In the genomic region with DNA sequence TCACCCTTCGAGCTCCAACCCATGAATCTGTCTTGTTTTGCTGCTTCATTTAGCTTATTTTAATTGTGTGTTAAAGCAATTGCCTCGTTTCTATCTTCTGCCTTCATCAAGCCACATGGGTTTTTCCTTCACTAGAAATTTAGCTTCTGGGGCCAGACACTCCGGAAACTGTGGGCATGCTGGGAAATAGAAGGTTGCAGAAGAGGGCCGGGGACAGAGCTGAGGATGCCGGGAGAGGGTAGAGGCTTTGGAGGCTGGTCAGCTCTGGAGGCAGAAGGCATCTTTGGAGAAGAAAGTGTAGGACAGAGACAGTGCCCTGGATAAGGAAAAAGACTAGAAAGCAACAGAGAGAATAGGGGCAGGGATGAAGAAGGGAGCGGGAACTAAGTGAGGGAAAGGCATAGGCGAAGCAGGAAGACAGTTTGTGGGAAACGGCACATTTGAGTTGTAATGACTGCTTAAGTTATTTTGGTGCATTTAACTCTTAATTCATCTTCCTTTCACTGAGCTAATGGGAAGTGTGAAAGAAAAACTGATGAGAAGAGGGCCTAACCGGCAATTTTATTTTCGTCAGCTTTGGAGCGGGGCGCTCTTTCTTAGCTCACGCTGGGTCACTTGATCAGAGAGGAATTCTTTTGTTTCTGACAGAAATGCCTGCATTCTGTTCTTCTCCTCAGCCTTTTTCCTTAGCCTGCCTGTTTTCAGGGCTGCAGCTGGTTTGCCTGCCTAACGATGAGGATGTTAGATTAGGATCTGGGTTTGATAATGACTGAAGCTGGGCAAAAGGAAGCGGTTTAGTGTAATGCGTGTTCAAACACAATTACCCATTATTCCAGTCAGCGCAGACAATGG, we compare ENCODE assay signal across 15 mouse cellular contexts. TPM values are rescaled to one million over a fixed set of nuclear protein-coding genes. Genes with fewer than 3 reads are reported as not detected.
DNase-seq lines count a peak whose midpoint lies in the region; ATAC-seq lines count a peak whose summit lies in the region.
"Had no signal": no experiment of that assay in that cellular context is flagged by ENCODE, and none has a peak within 500 bp of the region (broad histone marks: within the 10 kb centered on the region; RNA-seq: fewer than 3 reads in every experiment).

No protein-coding gene starts in this region.

- ATAC-seq in midbrain, embryonic 15.5 days (replicated peaks), result no peak
- ATAC-seq in forebrain, embryonic 14.5 days, result peak; percentile 80
- ATAC-seq in midbrain, embryonic 11.5 days (ENCODE audit: low FRiP score), result peak; percentile 34; the same call in 1 of the 2 replicates

- DNase-seq in midbrain, embryonic 10.5 days (ENCODE audit: low spot score), result peak; percentile 16
- DNase-seq in forebrain, embryonic 14.5 days (ENCODE audit: low spot score), result peak; percentile 77
- peak; percentile 90 for DNase-seq in midbrain, embryonic 11.5 days (ENCODE audit: low spot score, missing footprints)
- DNase-seq in retina, embryonic 14.5 days (ENCODE audit: low spot score), result peak; percentile 43
- no peak for DNase-seq in left cerebral cortex, postnatal 14 days (ENCODE audit: low spot score in 2 of 2)
- no peak for DNase-seq in adrenal gland, postnatal 4 days (ENCODE audit: low spot score in 2 of 2)
- DNase-seq in natural killer cell, adult 2 months (ENCODE audit: low spot score in 2 of 2), result no peak
- DNase-seq: adrenal gland, adult 8-10 months; B cell, adult 2 months; thymus, adult 18-20 months had no signal

- H3K4me3 ChIP-seq in midbrain, embryonic 10.5 days, result no peak overlapping the region
- H3K4me3 ChIP-seq in midbrain, embryonic 15.5 days, result no peak overlapping the region
- H3K4me3 ChIP-seq in forebrain, embryonic 14.5 days (ENCODE audit: low read depth, low read length), result no peak overlapping the region
- no peak overlapping the region for H3K4me3 ChIP-seq in midbrain, embryonic 11.5 days (ENCODE audit: low read depth, low read length)
- H3K4me3 ChIP-seq: embryonic facial prominence, embryonic 15.5 days; limb, embryonic 15.5 days had no signal

- no peaks in the 10 kb centered on the region for H3K36me3 ChIP-seq in midbrain, embryonic 10.5 days
- no peaks in the 10 kb centered on the region for H3K36me3 ChIP-seq in midbrain, embryonic 15.5 days (replicated peaks)
- no peaks in the 10 kb centered on the region for H3K36me3 ChIP-seq in forebrain, embryonic 14.5 days (ENCODE audit: control insufficient read depth, insufficient read depth, low read length)
- H3K36me3 ChIP-seq in midbrain, embryonic 11.5 days (ENCODE audit: control insufficient read depth, insufficient read depth, low read length), result no peaks in the 10 kb centered on the region
- H3K36me3 ChIP-seq: embryonic facial prominence, embryonic 15.5 days; limb, embryonic 15.5 days had no signal

- no peaks in the 10 kb centered on the region for H3K9me3 ChIP-seq in midbrain, embryonic 10.5 days (replicated peaks)
- H3K9me3 ChIP-seq in midbrain, embryonic 15.5 days, result no peaks in the 10 kb centered on the region
- H3K9me3 ChIP-seq in forebrain, embryonic 14.5 days (replicated peaks; ENCODE audit: control insufficient read depth, low read length), result no peaks in the 10 kb centered on the region
- H3K9me3 ChIP-seq in midbrain, embryonic 11.5 days (ENCODE audit: control insufficient read depth, low read length), result no peaks in the 10 kb centered on the region
- H3K9me3 ChIP-seq: embryonic facial prominence, embryonic 15.5 days; limb, embryonic 15.5 days had no signal

- H3K4me2 ChIP-seq in midbrain, embryonic 15.5 days, result no peak overlapping the region
- peak overlapping the region; percentile 6; the same call in 1 of the 2 replicates for H3K4me2 ChIP-seq in forebrain, embryonic 14.5 days (ENCODE audit: low read length)
- H3K4me2 ChIP-seq in midbrain, embryonic 11.5 days, result peak overlapping the region; percentile 7; the same call in 1 of the 2 replicates
- H3K4me2 ChIP-seq: embryonic facial prominence, embryonic 15.5 days; limb, embryonic 15.5 days had no signal

- H3K27ac ChIP-seq in midbrain, embryonic 10.5 days (replicated peaks), result peak overlapping the region; percentile 65
- no peak overlapping the region for H3K27ac ChIP-seq in midbrain, embryonic 15.5 days
- peak overlapping the region; percentile 16; the same call in 1 of the 2 replicates for H3K27ac ChIP-seq in forebrain, embryonic 14.5 days (ENCODE audit: low read depth, low read length)
- H3K27ac ChIP-seq in midbrain, embryonic 11.5 days (ENCODE audit: low read depth, low read length), result no peak overlapping the region
- H3K27ac ChIP-seq: embryonic facial prominence, embryonic 15.5 days; limb, embryonic 15.5 days had no signal

- H3K4me1 ChIP-seq in midbrain, embryonic 10.5 days, result peaks cover 18% of the 10 kb centered on the region
- H3K4me1 ChIP-seq in midbrain, embryonic 15.5 days, result no peaks in the 10 kb centered on the region
- peaks cover 10% of the 10 kb centered on the region; the same call in 1 of the 2 replicates for H3K4me1 ChIP-seq in forebrain, embryonic 14.5 days (ENCODE audit: control insufficient read depth, insufficient read depth, low read length)
- peaks cover 7% of the 10 kb centered on the region for H3K4me1 ChIP-seq in midbrain, embryonic 11.5 days (ENCODE audit: control insufficient read depth, insufficient read depth, low read length)
- H3K4me1 ChIP-seq: limb, embryonic 15.5 days had no signal

- intact Hi-C loops in left cerebral cortex, postnatal 14 days (cut with DNase I), result no loop called here

- peaks cover 39% of the 10 kb centered on the region for H3K27me3 ChIP-seq in midbrain, embryonic 10.5 days (ENCODE audit: low read depth, poor library complexity, severe bottlenecking)
- H3K27me3 ChIP-seq in midbrain, embryonic 15.5 days (replicated peaks), result 0 out of 2 replicates have a peak, but pooled peaks cover 3% of the 10 kb centered on the region
- H3K27me3 ChIP-seq in forebrain, embryonic 14.5 days (replicated peaks; ENCODE audit: control insufficient read depth, insufficient read depth, low read length), result no peaks in the 10 kb centered on the region
- no peaks in the 10 kb centered on the region; the same call in 1 of the 2 replicates for H3K27me3 ChIP-seq in midbrain, embryonic 11.5 days (ENCODE audit: control insufficient read depth, insufficient read depth, low read length)
- H3K27me3 ChIP-seq: embryonic facial prominence, embryonic 15.5 days; limb, embryonic 15.5 days had no signal

- H3K9ac ChIP-seq in midbrain, embryonic 15.5 days, result no peak overlapping the region
- peak overlapping the region; percentile 9; the same call in 1 of the 2 replicates for H3K9ac ChIP-seq in forebrain, embryonic 14.5 days (ENCODE audit: low read length)
- peak overlapping the region; percentile 33 for H3K9ac ChIP-seq in midbrain, embryonic 11.5 days (ENCODE audit: low read length)
- H3K9ac ChIP-seq: embryonic facial prominence, embryonic 15.5 days; limb, embryonic 15.5 days had no signal

- WGBS in midbrain, embryonic 10.5 days, result 36% methylated on average over 17 of the region's 17 CpGs
- whole genome bisulfite sequencing in midbrain, embryonic 15.5 days, result 29% methylated on average over 17 of the region's 17 CpGs
- 10% methylated on average over 17 of the region's 17 CpGs for WGBS in forebrain, embryonic 14.5 days
- 36% methylated on average over 17 of the region's 17 CpGs for WGBS in midbrain, embryonic 11.5 days

RNA-seq across cellular contexts. Expression of a gene that starts 28.2 kb away (rescaled TPM):
- 0.05 and 0.53 TPM in 2 replicates for polyA plus RNA-seq in midbrain, embryonic 10.5 days (2016; fragmentation: Nextera tagmentation; extraction: Ambion mirVana)
- polyA plus RNA-seq in midbrain, embryonic 15.5 days (2015; fragmentation: Nextera tagmentation; extraction: Ambion mirVana), result 6.0 and 6.6 TPM in 2 replicates
- 2.6 and 3.9 TPM in 2 replicates for polyA plus RNA-seq in forebrain, embryonic 14.5 days (2014; fragmentation: Nextera tagmentation; extraction: Ambion mirVana)
- polyA plus RNA-seq in midbrain, embryonic 11.5 days (2014; fragmentation: Nextera tagmentation; extraction: Ambion mirVana), result 0.16 and 0.77 TPM in 2 replicates
- total RNA-seq in left cerebral cortex, postnatal 14 days (2021), result 100 to 1,000 TPM; 126 to 151 TPM
- 1 to 10 TPM; 2.6 to 4.9 TPM for total RNA-seq in adrenal gland, postnatal 4 days (2021)
- total RNA-seq: MEL had no signal
- polyA plus RNA-seq: kidney, embryonic 16.5 days had no signal

Comparison
In these comparisons a context has a peak if more than half of its experiments do, and no peak if none do; other contexts are left out.
1. H3K27ac ChIP-seq: peak in midbrain, embryonic 10.5 days (single experiment) and forebrain, embryonic 14.5 days (single experiment); none in midbrain, embryonic 15.5 days (single experiment) and midbrain, embryonic 11.5 days (single experiment).
2. DNase-seq: peak in midbrain, embryonic 10.5 days (single experiment), forebrain, embryonic 14.5 days (single experiment), midbrain, embryonic 11.5 days (single experiment) and retina, embryonic 14.5 days (single experiment); none in left cerebral cortex, postnatal 14 days (0 of 2), adrenal gland, postnatal 4 days (0 of 2) and natural killer cell, adult 2 months (0 of 2).